Mouse (Mus musculus) frontal cortex, postnatal 10 days (tissue): ENCODE data around the gene Prom2.
A peak's percentile ranks its signal among the peaks of the same experiment; 100 is the strongest.

Experiments
- DNase-seq, 2 experiments: peaks; one replicate each; pipeline ENCODE4 v3.0.0; 2022; ENCODE audit warnings: low spot score in 2 of 2, mixed read lengths in 1 of 2

Prom2 gene

GRCm38 (mm10) chr2:127484476-127485170 is 56.6 kb downstream of the Prom2 start:
- DNase-seq: peak in 1 of 2 experiments; percentile 54

- no peak for DNase-seq
Measured at GRCm38 (mm10) chr2:127483001-127483400, 58.3 kb downstream of the Prom2 start.

- peak in 1 of 2 experiments; percentile 54 for DNase-seq
Measured at GRCm38 (mm10) chr2:127482533-127482911, 58.7 kb downstream of the Prom2 start.

- no peak for DNase-seq
Measured at GRCm38 (mm10) chr2:127481841-127482532, 59.3 kb downstream of the Prom2 start.

- no peak for DNase-seq
Measured at GRCm38 (mm10) chr2:127479763-127480162, 61.5 kb downstream of the Prom2 start.

GRCm38 (mm10) chr2:127479210-127479609 is 62.1 kb downstream of the Prom2 start:
- DNase-seq: no peak
